Mouse (Mus musculus) megakaryocyte, embryonic 14.5 days (primary cell): ENCODE measurements around the gene Zfp512b.

ENCODE experiments used
- FLI1 ChIP-seq: IDR thresholded peaks from 2 replicates; pipeline ENCODE4 v1.6.1; 2012; ENCODE audit warnings: low read length, inconsistent platforms, mixed read lengths
- GATA1 ChIP-seq: IDR thresholded peaks from 3 replicates; pipeline ENCODE4 v1.6.1; 2012; ENCODE audit warnings: mixed read lengths, low read length, inconsistent platforms, borderline replicate concordance

DNA sequence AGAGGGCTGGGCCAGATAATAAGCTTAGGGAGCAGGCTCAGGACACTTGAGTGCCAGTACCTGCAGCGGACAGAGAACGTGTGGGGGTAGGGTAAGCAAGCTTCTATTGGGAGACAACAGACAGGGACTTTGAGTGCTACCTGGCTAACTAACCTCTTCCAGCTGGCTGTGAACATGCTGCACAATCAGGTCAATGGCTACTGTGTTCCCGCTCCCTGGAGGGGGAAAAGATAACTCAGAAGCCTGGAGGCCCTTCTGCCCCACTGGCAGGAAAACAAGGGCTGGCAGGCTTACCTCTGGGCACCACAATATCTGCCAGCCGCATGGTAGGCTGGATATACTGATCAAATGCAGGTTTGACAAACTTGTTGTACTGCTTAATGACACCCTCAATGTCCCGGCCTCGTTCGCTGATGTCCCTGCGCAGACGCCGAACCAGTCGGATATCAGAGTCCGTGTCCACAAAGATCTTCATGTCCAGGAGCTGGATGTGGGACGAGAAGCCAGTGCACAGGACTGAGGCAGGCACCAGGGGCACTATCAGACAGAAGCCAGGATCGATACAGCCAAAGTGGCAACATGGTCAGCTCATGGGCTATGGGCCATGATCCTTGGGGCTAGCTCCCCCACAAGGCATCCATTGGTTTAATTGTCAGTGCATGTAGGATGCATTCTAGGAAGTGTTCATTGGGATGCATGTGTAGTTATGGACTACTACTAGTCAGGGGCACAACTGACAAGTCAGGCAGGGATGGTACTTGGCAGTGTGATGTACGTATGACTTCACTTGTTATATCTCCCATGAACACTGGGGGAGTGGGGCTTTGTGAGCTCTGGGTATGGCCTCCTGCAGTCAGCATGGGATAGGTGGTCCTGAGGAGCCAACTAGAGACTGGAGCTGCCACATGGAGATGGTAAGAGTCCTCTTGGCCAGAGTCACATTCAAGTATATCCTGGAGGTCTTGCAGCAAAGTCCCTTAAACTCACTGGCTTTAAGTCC lies 19.4 kb downstream of the Zfp512b start:
- TF ChIP-seq GATA1 = no peak
- no peak for TF ChIP-seq FLI1
